Mouse (Mus musculus) CH12.LX (cell line): ENCODE measurements at regions not wholly inside any gene's neighbourhood (a gene's known extent, or its start where the extent isn't known, plus 50 kb on each side); places are given as distances from the start of the nearest gene placed in this dataset.

Source experiments
- DNase-seq: peaks from one replicate; pipeline ENCODE4 v3.0.0-alpha.2; 2013; ENCODE audit errors: extremely low read depth
- H3K27ac ChIP-seq: 2 replicates; pipeline ENCODE4 v1.5.1; 2012; ENCODE audit warnings: low read depth, mild to moderate bottlenecking, control low read depth, moderate library complexity; ENCODE audit not compliant: insufficient read depth
- H3K27me3 ChIP-seq: replicated peaks from 2 replicates; pipeline ENCODE3; 2012; ENCODE audit warnings: inconsistent platforms
- H3K36me3 ChIP-seq, 2 experiments: replicated peaks in 1 of 2; 2 replicates each; pipeline versions ENCODE3 to v1.6.1; 2012; ENCODE audit warnings: inconsistent platforms in 1 of 2, low read length in 1 of 2, mild to moderate bottlenecking in 1 of 2, mixed read lengths in 1 of 2, moderate library complexity in 1 of 2; ENCODE audit not compliant: control insufficient read depth in 1 of 2, insufficient read depth in 1 of 2
- H3K4me1 ChIP-seq, 2 experiments: 2 replicates each; pipeline ENCODE4 v1.6.1; 2012; ENCODE audit warnings: inconsistent platforms in 1 of 2, moderate library complexity in 1 of 2; ENCODE audit not compliant: insufficient read depth in 2 of 2, control insufficient read depth in 1 of 2
- H3K4me2 ChIP-seq: 2 replicates; pipeline ENCODE4 v1.6.1; 2012; ENCODE audit warnings: low read depth, mild to moderate bottlenecking, control low read depth; ENCODE audit not compliant: poor library complexity, insufficient read depth, severe bottlenecking
- H3K4me3 ChIP-seq, 3 experiments: fragments of 150-350 bp in 1 of 3; sonication (generic) in 1 of 3; replicated peaks in 1 of 3; 2 replicates each; pipeline versions ENCODE3 to v1.5.1; 2011 to 2012; ENCODE audit warnings: low read depth in 2 of 3, low read length in 2 of 3, mild to moderate bottlenecking in 2 of 3, moderate library complexity in 2 of 3, control low read depth in 1 of 3, improper control_type of control experiment in 1 of 3, inconsistent platforms in 1 of 3, mixed read lengths in 1 of 3; ENCODE audit not compliant: poor library complexity in 1 of 3
- H3K79me2 ChIP-seq: replicated peaks from 2 replicates; pipeline ENCODE4 v1.6.1; 2012; ENCODE audit warnings: mild to moderate bottlenecking, moderate library complexity; ENCODE audit not compliant: control insufficient read depth, poor library complexity, insufficient read depth, severe bottlenecking; ENCODE audit errors: extremely low read depth
- H3K9ac ChIP-seq: 2 replicates; pipeline ENCODE4 v1.6.1; 2012; ENCODE audit warnings: low read depth, mild to moderate bottlenecking, control low read depth, moderate library complexity; ENCODE audit not compliant: insufficient read depth
- H3K9me3 ChIP-seq: replicated peaks from 2 replicates; pipeline ENCODE3; 2012; ENCODE audit warnings: low read length, inconsistent platforms, mixed read lengths
- BHLHE40 ChIP-seq: IDR thresholded peaks from 2 replicates; pipeline ENCODE4 v1.6.1; 2011; ENCODE audit warnings: mild to moderate bottlenecking, low read depth, low read length, improper control_type of control experiment
- CHD1 ChIP-seq: IDR thresholded peaks from 2 replicates; pipeline ENCODE4 v1.6.1; 2012; ENCODE audit warnings: low read depth, low read length, improper control_type of control experiment, inconsistent platforms
- CHD2 ChIP-seq: IDR thresholded peaks from 2 replicates; pipeline ENCODE4 v1.6.1; 2011; ENCODE audit warnings: low read length, improper control_type of control experiment
- ELF1 ChIP-seq: IDR thresholded peaks from 2 replicates; pipeline ENCODE4 v1.6.1; 2014; ENCODE audit warnings: low read depth, mild to moderate bottlenecking, inconsistent platforms, low read length, improper control_type of control experiment
- EP300 ChIP-seq: IDR thresholded peaks from 2 replicates; pipeline ENCODE4 v1.6.1; 2011; ENCODE audit warnings: low read length, improper control_type of control experiment
- GABPA ChIP-seq: IDR thresholded peaks from 2 replicates; pipeline ENCODE4 v1.6.1; 2012; ENCODE audit warnings: low read depth, low read length, improper control_type of control experiment, inconsistent platforms; ENCODE audit not compliant: insufficient replicate concordance
- HCFC1 ChIP-seq: IDR thresholded peaks from 2 replicates; pipeline ENCODE4 v1.6.1; 2012; ENCODE audit warnings: low read depth, mild to moderate bottlenecking, inconsistent platforms, low read length, improper control_type of control experiment
- MAFK ChIP-seq: IDR thresholded peaks from 2 replicates; pipeline ENCODE4 v1.6.1; 2011; ENCODE audit warnings: low read length, improper control_type of control experiment; ENCODE audit not compliant: insufficient replicate concordance
- MAZ ChIP-seq: IDR thresholded peaks from 2 replicates; pipeline ENCODE4 v1.6.1; 2012; ENCODE audit warnings: low read depth, mild to moderate bottlenecking, inconsistent platforms, low read length, improper control_type of control experiment, moderate library complexity
- MEF2A ChIP-seq: IDR thresholded peaks from 2 replicates; pipeline ENCODE4 v1.6.1; 2014; ENCODE audit warnings: low read depth, mild to moderate bottlenecking, inconsistent platforms, low read length, improper control_type of control experiment, borderline replicate concordance
- MXI1 ChIP-seq: IDR thresholded peaks from 2 replicates; pipeline ENCODE4 v1.6.1; 2011; ENCODE audit warnings: mild to moderate bottlenecking, low read depth, low read length, improper control_type of control experiment
- NELFE ChIP-seq: IDR thresholded peaks from 2 replicates; pipeline ENCODE4 v1.6.1; 2011; ENCODE audit warnings: low read depth, low read length, improper control_type of control experiment
- NRF1 ChIP-seq: IDR thresholded peaks from 2 replicates; pipeline ENCODE4 v1.6.1; 2014; ENCODE audit warnings: low read depth, mild to moderate bottlenecking, inconsistent platforms, low read length, improper control_type of control experiment, moderate library complexity
- PAX5 ChIP-seq: IDR thresholded peaks from 2 replicates; pipeline ENCODE4 v1.6.1; 2012; ENCODE audit warnings: low read length, inconsistent platforms, mixed read lengths
- POLR2A ChIP-seq: IDR thresholded peaks from 2 replicates; pipeline ENCODE4 v1.6.1; 2011; ENCODE audit warnings: low read depth, mild to moderate bottlenecking, improper control_type of control experiment, low read length
- SIN3A ChIP-seq: IDR thresholded peaks from 2 replicates; pipeline ENCODE4 v1.6.1; 2012; ENCODE audit warnings: low read length, improper control_type of control experiment, inconsistent platforms
- SMC3 ChIP-seq: IDR thresholded peaks from 2 replicates; pipeline ENCODE4 v1.6.1; 2011; ENCODE audit warnings: low read depth, low read length, improper control_type of control experiment
- TCF12 ChIP-seq: IDR thresholded peaks from 2 replicates; pipeline ENCODE4 v1.6.1; 2014; ENCODE audit warnings: low read depth, mild to moderate bottlenecking, inconsistent platforms, low read length, improper control_type of control experiment
- USF1 ChIP-seq: IDR thresholded peaks from 2 replicates; pipeline ENCODE4 v1.6.1; 2014; ENCODE audit warnings: low read depth, mild to moderate bottlenecking, inconsistent platforms, low read length, improper control_type of control experiment
- ZC3H11A ChIP-seq: IDR thresholded peaks from 2 replicates; pipeline ENCODE4 v1.6.1; 2012; ENCODE audit warnings: low read depth, mild to moderate bottlenecking, inconsistent platforms, low read length, improper control_type of control experiment
- ZKSCAN1 ChIP-seq: IDR thresholded peaks from 2 replicates; pipeline ENCODE4 v1.6.1; 2012; ENCODE audit warnings: low read depth, inconsistent platforms, low read length, improper control_type of control experiment, borderline replicate concordance
- ZNF384 ChIP-seq: IDR thresholded peaks from 2 replicates; pipeline ENCODE4 v1.6.1; 2012; ENCODE audit warnings: low read depth, low read length, improper control_type of control experiment, inconsistent platforms
- dilution Hi-C: fragments of 300-500 bp; cut with MboI; formaldehyde crosslinking; loops from 2 replicates; pipeline ENCODE4 v1.14.3; 2020; ENCODE audit warnings: low sequenced_read_pairs; ENCODE audit not compliant: extremely low pct_unique_long_range_greater_than_20kb, extremely low pct_ligation_motif_present
- in situ Hi-C: fragments of 300-500 bp; cut with MboI; formaldehyde crosslinking; loops from 3 replicates; pipeline ENCODE4 v1.14.3; 2019; ENCODE audit warnings: low sequenced_read_pairs, low pct_ligation_motif_present, low pct_unique_long_range_greater_than_20kb, mixed read lengths

- Histone ChIP-seq H3K9ac (no peak overlapping the region), H3K4me2 (no peak overlapping the region), H3K79me2 (no peaks in the 10 kb centered on the region), H3K27ac (no peak overlapping the region), H3K4me3 (no peak overlapping the region), H3K27me3 (no peaks in the 10 kb centered on the region), H3K36me3 (no peaks in the 10 kb centered on the region), H3K9me3 (no peaks in the 10 kb centered on the region), H3K4me1 (0 out of 4 replicates have a peak, but pooled peaks cover 0 to 5% of the 10 kb centered on the region in 2 experiments)
- in situ Hi-C loops (no loop called here), dilution Hi-C loops (no loop called here)
- no peak for TF ChIP-seq ZC3H11A
- TF ChIP-seq GABPA, result no peak
- TF ChIP-seq MEF2A, result no peak
- TF ChIP-seq NRF1, result no peak
- TF ChIP-seq PAX5, result no peak
- no peak for TF ChIP-seq HCFC1
- TF ChIP-seq MAZ, result no peak
- no peak for TF ChIP-seq SMC3
- TF ChIP-seq USF1, result no peak
- no peak for TF ChIP-seq ZNF384
- no peak for TF ChIP-seq MXI1
- TF ChIP-seq CHD2, result no peak
- DNase-seq, result no peak
These were observed 216.9 kb downstream of the Pmp22 start for GRCm38 (mm10) chr11:63345653-63346052.

DNA sequence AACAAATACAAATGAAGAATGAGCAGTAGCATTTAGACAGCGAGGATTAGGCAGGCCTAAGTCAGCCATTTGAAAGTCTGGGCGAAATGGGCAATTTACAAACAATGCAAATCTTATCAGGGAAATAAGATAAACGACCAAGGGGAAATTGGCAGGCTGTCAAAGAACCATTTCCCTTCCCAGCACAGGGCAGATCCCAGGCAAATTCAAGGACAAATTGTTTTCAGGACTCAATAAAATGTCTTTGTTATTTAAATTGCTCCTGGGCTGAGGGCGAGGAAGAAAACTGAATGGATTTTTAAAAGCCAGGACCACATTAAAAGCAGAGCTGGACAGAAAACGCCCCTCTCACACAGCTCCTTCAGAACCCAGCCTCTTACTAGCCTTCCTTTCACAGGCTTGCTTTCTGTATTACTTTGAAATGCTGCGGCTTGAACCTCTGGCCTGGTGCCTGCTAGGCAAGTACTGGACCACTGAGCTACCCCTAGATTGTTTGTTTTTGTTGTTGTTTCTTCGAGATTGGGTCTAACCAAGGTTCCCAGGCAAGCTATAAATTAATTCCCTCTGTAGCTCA, 221.4 kb downstream of the Pmp22 start:
- no peaks in the 10 kb centered on the region for H3K27me3 ChIP-seq
- H3K9me3 ChIP-seq, result no peaks in the 10 kb centered on the region
- H3K4me3 ChIP-seq, result no peak overlapping the region
- in situ Hi-C loops (no loop called here), dilution Hi-C loops (no loop called here)
- no peak overlapping the region for H3K4me2 ChIP-seq
- no peak overlapping the region for H3K27ac ChIP-seq
- no peaks in the 10 kb centered on the region for H3K36me3 ChIP-seq
- H3K79me2 ChIP-seq, result no peaks in the 10 kb centered on the region
- TF ChIP-seq TCF12, result no peak
- no peak for TF ChIP-seq EP300
- no peak for TF ChIP-seq ZKSCAN1
- no peak for TF ChIP-seq SIN3A
- no peak for TF ChIP-seq NRF1
- no peak for TF ChIP-seq ZC3H11A
- no peak for TF ChIP-seq POLR2A
- no peak for TF ChIP-seq PAX5
- TF ChIP-seq ELF1, result no peak
- no peak for TF ChIP-seq CHD1
- TF ChIP-seq NELFE, result no peak
- TF ChIP-seq BHLHE40, result no peak
- no peak for TF ChIP-seq MAFK
- TF ChIP-seq, all 38 proteins: peak for 0
- no peak for DNase-seq
- Histone ChIP-seq H3K9ac (no peak overlapping the region), H3K4me1 (peaks cover 0 to under 1% of the 10 kb centered on the region in 2 experiments; a peak in 1 of 4 replicates)
